Mouse (Mus musculus) embryo, embryonic 10.5 days (tissue): ENCODE results near the gene Tes3-ps.

Experiments
- DNase-seq: peaks from one replicate; pipeline ENCODE4 v3.0.0-alpha.2; 2015; ENCODE audit warnings: low spot score

Tes3-ps gene

DNA sequence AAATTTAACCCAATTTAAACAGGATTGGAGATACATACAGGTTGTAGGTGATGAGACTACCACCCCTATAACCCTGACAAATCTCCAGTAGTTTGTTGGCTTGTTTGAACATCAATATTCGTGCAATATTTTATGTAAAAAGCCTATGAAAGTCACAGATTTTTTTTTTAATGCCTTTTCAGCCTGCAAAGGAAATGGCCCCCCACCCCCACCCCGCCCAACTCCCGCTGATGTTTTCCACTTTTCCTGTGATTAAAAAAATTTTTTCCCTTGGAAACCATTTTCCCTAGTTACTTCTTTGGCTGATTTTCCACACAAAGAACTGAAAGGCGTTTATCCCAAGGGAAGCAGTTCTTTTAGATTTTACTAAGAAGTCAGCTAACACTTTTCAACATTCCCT lies 11.4 kb downstream of the Tes3-ps start, which contains the start of gene Ecm2:
Gene Ecm2 (plus strand): TSS at position 301 of the 400 bp plus-strand sequence.
- DNase-seq, result no peak

DNA sequence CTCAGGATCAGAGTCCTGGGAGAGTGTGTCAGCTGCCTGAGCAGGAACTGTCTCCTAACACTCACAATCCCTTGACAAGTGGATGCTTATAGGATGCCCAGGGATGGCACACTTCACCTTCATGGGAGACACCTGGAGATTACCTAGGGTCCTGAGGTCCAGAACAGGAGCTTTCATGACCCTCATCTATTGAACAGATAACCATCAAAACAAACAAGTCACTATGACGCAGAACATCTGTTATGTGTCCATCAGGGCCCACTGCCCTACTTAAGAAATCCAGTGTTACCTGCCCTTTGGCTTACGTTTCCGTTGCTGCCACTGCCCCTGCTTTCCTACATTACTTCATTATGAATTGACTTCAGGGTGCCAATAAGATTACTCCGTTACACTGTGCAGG lies 12.7 kb downstream of the Tes3-ps start:
- DNase-seq, result no peak

DNA sequence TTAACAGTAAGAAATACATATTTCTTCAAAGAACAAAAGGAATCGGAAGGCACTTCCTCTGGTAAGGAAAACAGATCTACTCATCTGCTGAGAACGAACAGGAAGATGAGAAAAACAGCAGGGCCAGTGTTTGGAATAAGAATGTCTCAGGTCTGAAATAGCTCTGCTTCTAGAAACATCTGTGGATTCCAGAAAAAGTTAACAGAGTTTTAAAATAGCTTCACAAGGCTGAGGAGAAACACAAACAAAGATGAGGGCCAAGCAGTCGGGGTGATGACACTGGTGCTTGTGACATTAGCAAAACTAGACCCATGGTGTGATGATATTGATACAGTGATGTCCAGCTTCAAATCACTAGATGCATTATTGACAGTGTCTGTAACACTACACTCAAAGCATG lies 14.1 kb downstream of the Tes3-ps start:
- no peak for DNase-seq

DNA sequence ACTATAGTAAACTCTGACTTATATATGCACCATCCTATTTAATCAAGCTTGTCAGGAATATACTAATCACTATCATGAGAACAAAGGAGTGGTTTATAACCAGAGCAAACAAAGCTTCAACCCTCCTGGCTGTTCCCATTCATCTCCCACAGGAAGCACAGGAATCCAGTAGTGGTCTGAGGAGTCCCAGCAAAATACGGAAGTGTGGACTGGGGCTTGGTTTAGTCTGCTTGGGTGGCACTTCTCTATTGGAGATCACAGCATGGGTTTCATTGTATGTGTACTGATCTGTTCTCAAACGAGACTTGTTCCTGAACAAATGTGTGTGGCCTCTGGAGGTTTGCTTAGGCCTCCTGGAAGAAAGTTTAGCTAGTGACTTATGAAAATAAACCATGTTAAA lies 25.6 kb downstream of the Tes3-ps start:
- no peak for DNase-seq

DNA sequence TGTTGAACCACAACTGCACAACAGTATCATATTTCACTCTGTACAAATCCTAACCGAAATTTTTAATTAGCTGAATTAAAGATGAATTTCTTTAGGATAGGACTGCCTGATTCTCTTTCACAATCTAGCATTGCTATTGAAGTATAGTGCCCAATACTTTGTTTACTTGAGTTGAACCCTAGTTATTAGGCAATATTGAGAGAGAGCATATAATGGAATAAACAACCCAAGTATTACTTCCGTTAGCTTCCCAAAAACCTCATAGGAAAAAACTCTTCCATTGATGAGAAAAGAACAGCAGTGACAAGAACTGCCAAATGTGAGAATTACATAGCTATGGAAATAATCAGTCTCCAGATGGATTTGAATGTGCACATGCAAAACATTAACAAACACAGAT lies 33.1 kb downstream of the Tes3-ps start:
- DNase-seq, result no peak

DNA sequence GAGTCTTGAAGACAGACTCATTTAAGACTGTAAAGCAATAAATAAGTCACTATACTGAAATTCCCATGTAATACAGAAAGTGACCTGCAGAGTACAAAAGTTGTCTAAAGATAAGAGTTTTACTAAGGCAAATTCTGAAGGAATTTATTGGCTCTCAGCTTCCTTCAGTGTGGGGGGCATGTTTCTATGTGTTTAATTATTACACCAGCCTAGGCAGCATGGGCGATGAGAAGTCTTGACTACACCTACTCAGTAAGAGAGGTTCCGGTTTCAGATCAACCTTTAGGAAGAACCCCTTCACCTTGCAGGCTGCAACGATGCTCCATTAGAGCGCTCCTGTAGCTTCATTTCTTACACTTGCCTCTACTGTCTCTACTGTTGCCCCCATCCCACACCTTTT lies 37.5 kb downstream of the Tes3-ps start:
- no peak for DNase-seq

DNA sequence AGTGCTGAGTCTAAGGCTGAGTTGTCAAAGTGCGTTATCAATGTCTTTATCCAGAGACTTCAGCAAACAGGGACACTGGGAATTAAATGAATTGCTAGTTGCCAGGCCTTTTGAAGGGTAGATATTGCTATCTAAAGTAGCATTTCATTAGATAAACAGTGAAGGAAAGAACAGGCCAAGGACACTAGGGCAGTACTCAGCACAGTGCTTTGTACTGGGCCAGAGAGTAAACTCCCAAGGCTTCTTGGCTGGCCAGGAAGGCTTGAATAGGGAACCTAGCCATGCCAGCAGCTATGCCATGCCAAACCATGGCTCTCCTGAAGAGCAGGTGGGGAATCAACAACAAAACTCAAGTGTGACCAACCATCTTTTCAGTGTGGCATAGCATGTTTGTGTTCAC lies 43.8 kb downstream of the Tes3-ps start:
- no peak for DNase-seq

DNA sequence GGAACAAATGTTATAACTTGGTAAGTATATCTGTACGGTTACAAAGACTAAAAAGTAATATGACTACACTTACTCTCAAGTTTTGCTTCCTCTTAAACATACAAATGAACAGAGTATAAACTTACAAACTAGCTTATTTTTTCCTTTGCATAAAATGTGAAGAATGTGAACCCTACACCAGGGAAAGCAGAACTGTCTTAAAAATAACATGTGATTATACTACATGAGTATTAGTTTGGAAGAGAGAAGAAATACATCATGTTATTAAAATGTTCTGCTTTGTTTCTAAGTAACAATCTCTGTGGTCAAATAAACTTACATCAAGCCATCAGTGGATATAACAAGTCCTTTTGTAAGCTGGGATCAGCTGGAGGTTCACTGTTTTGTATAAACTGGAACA lies 45.6 kb downstream of the Tes3-ps start:
- no peak for DNase-seq

DNA sequence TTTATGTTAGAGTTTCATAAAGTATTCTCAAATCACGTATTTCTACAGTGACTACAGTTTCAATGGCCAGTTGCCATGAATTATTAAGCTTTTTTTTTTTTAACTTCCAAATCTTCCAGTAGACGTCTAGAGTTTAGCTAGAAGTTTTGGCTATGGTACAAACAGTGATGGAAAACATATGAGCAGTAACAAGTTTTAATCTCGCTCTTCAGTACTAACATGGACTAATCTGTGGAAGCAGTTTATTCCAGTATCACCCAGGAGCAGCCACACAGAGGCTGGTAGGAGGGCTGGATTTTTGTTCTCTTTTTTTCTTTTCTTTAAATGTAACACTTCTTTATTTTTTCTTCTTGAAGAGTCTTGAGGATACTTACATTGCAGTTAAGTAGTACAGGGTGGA lies 51.2 kb downstream of the Tes3-ps start, which contains the start of gene Aspn:
Gene Aspn (plus strand): TSS at position 165 of the 400 bp plus-strand sequence.
- no peak for DNase-seq

DNA sequence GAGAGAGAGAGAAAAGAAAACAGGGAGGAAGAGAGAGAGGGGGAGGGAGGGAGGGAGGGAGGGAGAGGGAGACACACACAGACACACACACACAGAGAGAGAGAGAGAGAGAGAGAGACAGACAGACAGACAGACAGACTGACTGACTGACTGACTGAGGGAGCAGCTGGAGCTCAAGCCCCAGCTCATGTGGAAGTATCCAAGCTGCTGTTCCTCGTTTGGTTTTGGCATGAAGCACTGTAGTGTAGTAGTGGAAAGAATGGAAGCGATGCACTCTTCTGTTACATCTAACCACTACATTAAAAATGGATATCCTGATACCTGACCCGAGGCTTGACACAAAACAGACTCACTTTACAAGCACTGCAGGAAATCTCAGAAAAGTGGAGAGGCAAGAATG lies 52.5 kb downstream of the Tes3-ps start:
- peak; percentile 10 for DNase-seq
